In genomic region chr11:25301130-25301529, GRCm38 (mm10) we compare ENCODE assay signal across 9 mouse cellular contexts.
DNase-seq lines count a peak whose midpoint lies in the region; ATAC-seq and TF ChIP-seq lines count a peak whose summit lies in the region.
"Had no signal": no experiment of that assay in that cellular context is flagged by ENCODE, and none has a peak within 500 bp of the region (broad histone marks: within the 10 kb centered on the region; RNA-seq: fewer than 3 reads in every experiment).

No protein-coding gene starts in this region.

- no peak overlapping the region for H3K4me3 ChIP-seq in midbrain, embryonic 10.5 days
- H3K4me3 ChIP-seq in midbrain, embryonic 15.5 days, result no peak overlapping the region
- no peak overlapping the region for H3K4me3 ChIP-seq in liver, postnatal 0 days (ENCODE audit: low read depth, low read length)
- H3K4me3 ChIP-seq: stomach, embryonic 15.5 days had no signal

- no peak for TF ChIP-seq EP300 in liver, postnatal 0 days (IDR thresholded peaks at IDR 0.05; ENCODE audit: low read depth)

- no peak overlapping the region for H3K27ac ChIP-seq in midbrain, embryonic 10.5 days (replicated peaks)
- no peak overlapping the region for H3K27ac ChIP-seq in midbrain, embryonic 15.5 days
- H3K27ac ChIP-seq in liver, postnatal 0 days (ENCODE audit: low read depth), result no peak overlapping the region
- H3K27ac ChIP-seq: stomach, embryonic 15.5 days had no signal

- peak; percentile 78 for TF ChIP-seq CTCF in liver, postnatal 0 days (IDR thresholded peaks at IDR 0.05; ENCODE audit: low read depth)

- ATAC-seq in midbrain, embryonic 15.5 days (replicated peaks), result no peak
- no peak for ATAC-seq in liver, postnatal 0 days

- 29% methylated on average over 9 of the region's 9 CpGs for WGBS in midbrain, embryonic 10.5 days
- 24% methylated on average over 9 of the region's 9 CpGs for WGBS in midbrain, embryonic 15.5 days
- WGBS in liver, postnatal 0 days (ENCODE audit: insufficient replicate concordance), result 14% methylated on average over 9 of the region's 9 CpGs

- H3K9me3 ChIP-seq in midbrain, embryonic 10.5 days (replicated peaks), result no peaks in the 10 kb centered on the region
- H3K9me3 ChIP-seq in midbrain, embryonic 15.5 days, result no peaks in the 10 kb centered on the region
- no peaks in the 10 kb centered on the region for H3K9me3 ChIP-seq in liver, postnatal 0 days (ENCODE audit: low read length)
- H3K9me3 ChIP-seq: stomach, embryonic 15.5 days had no signal

- H3K9ac ChIP-seq in midbrain, embryonic 15.5 days, result no peak overlapping the region
- H3K9ac ChIP-seq in liver, postnatal 0 days (replicated peaks), result no peak overlapping the region
- H3K9ac ChIP-seq: stomach, embryonic 15.5 days had no signal

- no peaks in the 10 kb centered on the region for H3K36me3 ChIP-seq in midbrain, embryonic 10.5 days
- no peaks in the 10 kb centered on the region for H3K36me3 ChIP-seq in midbrain, embryonic 15.5 days (replicated peaks)
- H3K36me3 ChIP-seq in liver, postnatal 0 days (replicated peaks; ENCODE audit: insufficient read depth, low read length), result no peaks in the 10 kb centered on the region
- H3K36me3 ChIP-seq: stomach, embryonic 15.5 days had no signal

- no peak overlapping the region for H3K4me2 ChIP-seq in midbrain, embryonic 15.5 days
- no peak overlapping the region for H3K4me2 ChIP-seq in liver, postnatal 0 days (ENCODE audit: low read depth, low read length)
- H3K4me2 ChIP-seq: stomach, embryonic 15.5 days had no signal

- H3K4me1 ChIP-seq in midbrain, embryonic 10.5 days, result no peaks in the 10 kb centered on the region
- no peaks in the 10 kb centered on the region for H3K4me1 ChIP-seq in midbrain, embryonic 15.5 days
- no peaks in the 10 kb centered on the region for H3K4me1 ChIP-seq in liver, postnatal 0 days (ENCODE audit: insufficient read depth)
- H3K4me1 ChIP-seq: stomach, embryonic 15.5 days had no signal

- no peaks in the 10 kb centered on the region for H3K27me3 ChIP-seq in midbrain, embryonic 10.5 days (ENCODE audit: low read depth, poor library complexity, severe bottlenecking)
- H3K27me3 ChIP-seq in midbrain, embryonic 15.5 days (replicated peaks), result no peaks in the 10 kb centered on the region
- H3K27me3 ChIP-seq in liver, postnatal 0 days (ENCODE audit: insufficient read depth, low read length), result no peaks in the 10 kb centered on the region
- H3K27me3 ChIP-seq: stomach, embryonic 15.5 days had no signal

- peak; percentile 64 for DNase-seq in midbrain, embryonic 10.5 days (ENCODE audit: low spot score)
- DNase-seq in cerebellum, adult 8-10 months, result peak; percentile 26
- peak; percentile 32 to 61 for DNase-seq in frontal cortex, postnatal 10 days (ENCODE audit: low spot score in 2 of 2)
- peak; percentile 80 for DNase-seq in kidney, postnatal 10 days
- peak; percentile 65 for DNase-seq in liver, postnatal 0 days
- peak; percentile 28 for DNase-seq in retina, adult 2 months (ENCODE audit: low read depth, low spot score)
- peak; percentile 57 for DNase-seq in thymus, postnatal 25 days

Comparison
In these comparisons a context has a peak if more than half of its experiments do, and no peak if none do; other contexts are left out.
1. DNase-seq: peak in every context shown above with its lines; median percentile 80 in kidney, postnatal 10 days; 65 in liver, postnatal 0 days; 64 in midbrain, embryonic 10.5 days; 57 in thymus, postnatal 25 days; 46 in frontal cortex, postnatal 10 days; 28 in retina, adult 2 months; 26 in cerebellum, adult 8-10 months.